Mouse (Mus musculus) erythroblast, embryonic 14.5 days (primary cell): ENCODE measurements around the gene Ctdnep1. TPM values are rescaled to one million over a fixed set of nuclear protein-coding genes. Genes with fewer than 3 reads are reported as not detected.
A peak's percentile ranks its signal among the peaks of the same experiment; 100 is the strongest.

Experiments
- H3K27me3 ChIP-seq: 2 replicates; pipeline ENCODE4 v1.6.1; 2012; ENCODE audit warnings: inconsistent platforms; ENCODE audit not compliant: control insufficient read depth
- H3K36me3 ChIP-seq: 2 replicates; pipeline ENCODE4 v1.6.1; 2012; ENCODE audit warnings: mild to moderate bottlenecking, inconsistent platforms; ENCODE audit not compliant: control insufficient read depth
- H3K4me1 ChIP-seq: 2 replicates; pipeline ENCODE4 v1.6.1; 2012; ENCODE audit warnings: inconsistent platforms; ENCODE audit not compliant: control insufficient read depth
- H3K4me3 ChIP-seq: replicated peaks from 2 replicates; pipeline ENCODE3; 2012; ENCODE audit warnings: moderate library complexity, mild to moderate bottlenecking, inconsistent platforms
- H3K9me3 ChIP-seq: 2 replicates; pipeline ENCODE4 v1.6.1; 2012; ENCODE audit warnings: low read length, inconsistent platforms, mixed read lengths; ENCODE audit not compliant: control insufficient read depth
- GATA1 ChIP-seq: IDR thresholded peaks from 2 replicates; pipeline ENCODE4 v1.6.1; 2012; ENCODE audit warnings: low read length, inconsistent platforms, mixed read lengths
- TAL1 ChIP-seq: IDR thresholded peaks from 3 replicates; pipeline ENCODE4 v1.6.1; 2012; ENCODE audit warnings: low read length, inconsistent platforms, mixed read lengths
- polyA plus RNA-seq: library from polyadenylated mRNA; stranded (reverse); fragments of >175 nt; gene quantifications from 2 replicates; pipeline ENCODE4 v1.2.3, GENCODE M21; 2012

The Ctdnep1 gene
- polyA plus RNA-seq, 1 experiment = 23.2 TPM

GRCm38 (mm10) chr11:69998567-69999491, 17.9 kb downstream of the Ctdnep1 start:
- no peaks in the 10 kb centered on the region for H3K9me3 ChIP-seq
- no peak for TF ChIP-seq TAL1
- TF ChIP-seq GATA1 = no peak
- H3K27me3 ChIP-seq = no peaks in the 10 kb centered on the region
- H3K4me1 ChIP-seq = peaks cover 74% of the 10 kb centered on the region
- H3K36me3 ChIP-seq = peaks cover 46% of the 10 kb centered on the region
- H3K4me3 ChIP-seq = peak overlapping the region; percentile 85

- H3K4me1 ChIP-seq = peaks cover 66% of the 10 kb centered on the region
- peaks cover 39% of the 10 kb centered on the region for H3K36me3 ChIP-seq
- H3K4me3 ChIP-seq = peak overlapping the region; percentile 88
- no peaks in the 10 kb centered on the region for H3K9me3 ChIP-seq
- no peaks in the 10 kb centered on the region for H3K27me3 ChIP-seq
- no peak for TF ChIP-seq TAL1
- no peak for TF ChIP-seq GATA1
These were observed 18.7 kb downstream of the Ctdnep1 start for GRCm38 (mm10) chr11:69999666-70000065.

DNA sequence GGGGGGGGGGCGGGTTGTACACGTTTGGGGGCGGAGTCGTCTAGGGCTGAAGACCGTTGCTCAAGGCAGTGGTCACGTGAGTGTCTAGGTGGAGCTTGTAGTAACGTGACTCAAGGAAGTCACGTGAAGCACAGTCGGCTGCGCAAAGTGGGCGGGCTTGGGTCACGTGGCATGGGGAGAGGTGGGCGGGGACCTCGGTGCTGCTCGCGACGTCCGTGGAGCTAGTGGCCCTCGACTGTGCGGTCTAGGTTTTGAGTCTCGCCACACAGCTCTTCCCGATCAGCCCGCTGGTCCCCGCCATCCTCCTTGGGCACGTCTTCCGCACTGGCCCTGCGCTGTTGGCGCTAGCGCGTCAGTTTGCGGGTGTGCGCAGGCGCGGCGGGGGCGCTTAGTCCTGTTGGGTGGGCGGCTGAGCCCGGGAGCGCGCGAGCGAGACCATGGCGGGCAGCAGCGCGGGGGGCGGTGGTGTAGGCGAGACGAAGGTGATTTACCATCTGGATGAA, 19.5 kb downstream of the Ctdnep1 start, which contains the start of gene Dvl2:
Gene Dvl2 (plus strand): TSS at position 200 of the 503 bp plus-strand sequence.
- peaks cover 60% of the 10 kb centered on the region for H3K4me1 ChIP-seq
- TF ChIP-seq TAL1 (no peak), GATA1 (no peak)

DNA sequence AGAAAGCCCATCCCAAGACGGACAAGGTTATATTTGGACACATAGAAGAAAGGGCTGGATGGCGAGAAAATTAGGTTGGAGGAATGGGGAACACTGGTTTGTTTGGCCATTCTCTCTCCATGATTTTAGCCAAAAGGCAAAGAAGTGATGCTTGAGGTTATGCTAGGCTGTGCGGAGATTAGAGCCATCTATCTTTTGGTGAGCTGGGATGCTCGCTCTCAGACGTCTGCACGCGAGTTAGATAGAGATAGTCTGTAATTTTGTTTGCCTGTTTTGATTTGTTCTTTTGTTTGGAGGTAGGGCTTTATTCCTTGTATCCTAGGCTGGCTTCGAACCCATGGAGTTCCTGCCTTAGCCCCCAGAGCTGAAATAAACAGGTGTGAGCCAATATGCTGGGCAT, 20.2 kb downstream of the Ctdnep1 start:
- Histone ChIP-seq H3K9me3 (no peaks in the 10 kb centered on the region), H3K36me3 (peaks cover 47% of the 10 kb centered on the region), H3K27me3 (no peaks in the 10 kb centered on the region), H3K4me1 (peaks cover 60% of the 10 kb centered on the region), H3K4me3 (peak overlapping the region; percentile 88)
- TF ChIP-seq GATA1 = no peak
- TF ChIP-seq TAL1 = no peak

More for the DNA sequence above, 19.5 kb downstream of the Ctdnep1 start, which contains the start of gene Dvl2:
- Histone ChIP-seq H3K27me3 (no peaks in the 10 kb centered on the region), H3K9me3 (no peaks in the 10 kb centered on the region), H3K4me3 (peak within 1 kb of the TSS; percentile 88), H3K36me3 (peaks cover 40% of the 10 kb centered on the region)

DNA sequence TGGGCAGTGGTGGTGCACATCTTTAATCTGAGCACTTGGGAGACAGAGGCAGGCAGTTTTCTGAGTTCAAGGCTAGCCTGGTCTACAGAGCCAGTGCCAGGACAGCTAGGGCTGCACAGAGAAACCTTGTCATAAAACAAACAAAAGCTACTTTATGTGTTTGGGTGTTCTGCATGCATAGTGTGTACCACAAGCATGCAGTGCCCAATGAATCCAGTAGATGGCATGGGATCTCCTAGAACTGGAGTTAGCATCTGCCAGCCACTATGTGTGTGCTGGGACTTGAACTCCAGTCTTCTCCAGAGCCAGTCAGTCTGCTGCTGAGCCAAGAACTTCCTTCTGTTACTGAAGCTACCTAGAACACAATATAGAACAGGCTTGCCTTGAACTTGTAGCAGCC, 20.9 kb downstream of the Ctdnep1 start:
- Histone ChIP-seq H3K36me3 (peaks cover 54% of the 10 kb centered on the region), H3K9me3 (no peaks in the 10 kb centered on the region), H3K27me3 (no peaks in the 10 kb centered on the region), H3K4me1 (peaks cover 57% of the 10 kb centered on the region), H3K4me3 (peak overlapping the region; percentile 4)
- TF ChIP-seq GATA1 (no peak), TAL1 (no peak)

DNA sequence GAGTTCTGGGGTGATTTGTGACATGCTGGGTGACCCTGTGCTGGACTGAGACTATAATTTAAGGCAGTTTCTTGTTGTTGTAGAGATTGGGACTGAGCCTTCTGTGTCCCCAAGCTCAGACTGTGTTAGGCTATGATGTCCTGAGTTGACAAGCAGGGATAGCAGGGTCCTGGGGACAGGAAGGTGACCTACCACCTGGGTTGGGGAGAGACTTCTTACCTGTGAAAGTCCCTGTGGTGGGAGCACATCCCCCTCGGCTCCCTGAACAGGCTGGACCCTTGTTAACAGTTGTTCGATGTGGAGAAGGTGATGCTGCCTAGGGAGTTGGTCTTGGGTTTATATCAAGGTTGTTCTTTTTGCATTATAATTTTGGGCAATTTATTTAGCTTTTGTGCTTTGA, 21.5 kb downstream of the Ctdnep1 start:
- Histone ChIP-seq H3K4me3 (no peak overlapping the region), H3K27me3 (no peaks in the 10 kb centered on the region), H3K9me3 (no peaks in the 10 kb centered on the region), H3K36me3 (peaks cover 60% of the 10 kb centered on the region), H3K4me1 (peaks cover 51% of the 10 kb centered on the region)
- TF ChIP-seq GATA1 = no peak
- TF ChIP-seq TAL1 = no peak

GRCm38 (mm10) chr11:70005521-70005920, 24.6 kb downstream of the Ctdnep1 start:
- Histone ChIP-seq H3K4me1 (peaks cover 21% of the 10 kb centered on the region), H3K36me3 (peaks cover 61% of the 10 kb centered on the region), H3K4me3 (no peak overlapping the region), H3K9me3 (no peaks in the 10 kb centered on the region), H3K27me3 (no peaks in the 10 kb centered on the region)
- TF ChIP-seq GATA1 (no peak), TAL1 (no peak)

DNA sequence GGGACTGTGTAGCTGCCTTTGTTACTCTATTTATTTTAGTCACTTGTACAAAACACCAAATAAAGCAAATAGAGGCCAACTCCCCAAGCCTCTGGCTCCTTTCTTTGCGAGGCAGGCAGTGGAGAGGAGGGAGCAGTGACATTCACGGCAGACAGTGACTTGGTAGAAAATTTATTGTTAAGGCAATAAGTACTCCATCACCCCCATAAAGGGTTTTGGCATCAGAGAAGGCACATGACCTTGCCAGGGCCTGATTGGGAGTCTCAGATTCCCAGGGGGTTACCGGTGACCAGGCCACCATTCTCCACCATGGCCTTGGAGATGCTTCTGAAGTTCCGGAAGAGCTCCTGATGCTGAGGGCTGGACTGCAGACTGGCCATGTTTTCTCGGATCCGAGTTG, 29.1 kb downstream of the Ctdnep1 start:
- peaks cover 94% of the 10 kb centered on the region for H3K36me3 ChIP-seq
- peaks cover 16% of the 10 kb centered on the region for H3K4me1 ChIP-seq
- no peaks in the 10 kb centered on the region for H3K27me3 ChIP-seq
- no peak overlapping the region for H3K4me3 ChIP-seq
- TF ChIP-seq GATA1 (no peak), TAL1 (no peak)
- no peaks in the 10 kb centered on the region for H3K9me3 ChIP-seq

GRCm38 (mm10) chr11:70010548-70010947, 29.6 kb downstream of the Ctdnep1 start:
- no peak overlapping the region for H3K4me3 ChIP-seq

More at GRCm38 (mm10) chr11:70010548-70010947, 29.6 kb downstream of the Ctdnep1 start:
- Histone ChIP-seq H3K4me1 (peaks cover 21% of the 10 kb centered on the region), H3K9me3 (no peaks in the 10 kb centered on the region), H3K27me3 (no peaks in the 10 kb centered on the region), H3K36me3 (peaks cover 89% of the 10 kb centered on the region)
- TF ChIP-seq GATA1 (no peak), TAL1 (no peak)
